Mouse (Mus musculus): Measurements from ENCODE around the gene Gm49416. TPM values are rescaled to one million over a fixed set of nuclear protein-coding genes. Genes with fewer than 3 reads are reported as not detected.

Gene Gm49416
- 4.9 and 10.5 TPM in 2 replicates for polyA plus RNA-seq (2021; fragmentation: Nextera tagmentation)
- long read RNA-seq, experiment 1 = 0 reads
- long read RNA-seq, experiment 2, partial matches to known transcripts = 0 of 3 reads
- long read RNA-seq, experiment 2, other reads (novel, unspliced or antisense) = 3 of 3 reads

DNA sequence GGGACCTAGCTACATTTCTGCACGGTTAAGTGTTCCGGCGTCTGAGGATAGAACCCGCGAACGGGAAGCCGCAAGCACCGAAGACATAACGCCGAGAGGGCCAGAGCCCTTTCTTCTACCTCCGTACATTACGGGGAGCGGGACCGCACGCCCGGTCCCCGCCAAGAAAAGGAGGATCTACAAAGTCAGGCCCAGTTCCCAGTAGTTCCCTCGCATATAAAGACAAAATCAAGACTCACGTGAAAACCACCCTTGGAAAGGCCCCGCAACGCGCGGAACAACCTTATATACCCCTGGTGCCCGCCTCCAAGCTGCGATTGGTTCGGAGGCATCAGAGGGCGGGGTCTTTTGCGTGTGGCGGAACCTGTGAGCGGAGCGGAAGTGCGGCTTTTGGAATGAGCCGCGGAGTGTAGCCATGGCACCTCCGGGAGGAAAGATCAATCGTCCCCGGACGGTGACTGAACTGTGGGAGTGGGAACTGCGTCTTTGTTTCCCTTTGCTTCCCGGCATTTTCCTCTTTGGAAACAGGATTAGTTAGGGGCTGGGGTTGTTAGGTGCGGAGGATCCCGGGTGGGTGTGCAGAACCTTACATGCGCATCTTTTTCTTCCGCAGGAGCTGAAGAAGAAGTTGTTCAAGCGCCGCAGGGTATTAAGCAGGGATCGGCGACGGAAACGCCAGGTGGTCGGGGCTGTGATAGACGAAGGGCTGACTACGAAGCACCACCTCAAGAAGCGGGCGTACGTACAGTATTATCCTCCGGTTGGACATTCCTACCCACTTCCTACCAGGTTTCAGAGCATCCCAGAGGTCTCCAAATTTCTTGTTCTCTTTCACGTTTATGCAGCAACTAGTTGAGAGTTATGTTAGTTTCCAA lies at the start of gene Gm49416, which contains the start of gene 1810009A15Rik:
Gene Gm49416, plus strand, starts transcription at position 416 of the 875 bp plus-strand sequence.
Gene 1810009A15Rik, plus strand, starts transcription at position 343 of the 875 bp plus-strand sequence.

DNA sequence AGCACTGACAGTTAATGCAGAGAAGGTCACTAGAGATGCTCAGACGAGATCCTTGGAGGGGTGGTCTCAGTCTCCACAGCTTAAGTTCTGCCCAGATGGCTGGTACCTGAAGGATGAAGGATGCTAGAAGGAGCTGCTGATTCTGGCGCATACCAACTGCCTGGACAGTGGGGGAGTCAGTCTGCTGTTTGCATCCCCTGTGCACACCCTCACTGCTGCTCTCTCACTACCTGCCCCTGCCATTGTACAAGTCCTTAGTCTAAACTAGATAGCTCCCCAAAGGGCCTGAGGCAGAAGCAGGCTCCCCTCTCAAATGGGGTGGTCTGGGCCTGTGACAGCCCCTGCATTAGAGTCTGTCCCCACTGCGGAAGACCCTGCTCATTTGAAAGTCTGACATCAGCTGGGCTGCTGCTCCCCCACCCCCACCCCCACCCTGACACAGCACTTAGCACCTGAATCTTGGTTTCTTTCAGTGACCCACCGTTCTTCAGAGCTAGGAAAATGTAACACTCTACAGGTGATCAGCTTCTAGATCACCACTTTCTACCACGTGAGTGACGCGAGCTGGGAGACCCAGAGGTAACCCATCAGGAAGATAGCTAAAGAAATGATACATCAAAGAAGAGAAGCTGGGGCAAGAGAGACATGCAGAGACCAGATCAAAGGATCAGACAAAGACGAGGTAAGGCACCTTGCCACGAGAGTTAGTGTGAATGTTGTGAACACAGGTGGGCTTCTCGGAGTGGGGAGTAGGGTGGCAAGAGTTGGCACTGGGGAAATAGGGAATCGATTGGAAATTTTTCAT lies 49.4 kb upstream of the Gm49416 start, which contains the start of gene Gng3:
Gene Gng3, minus strand, starts transcription at position 92 of the 805 bp plus-strand sequence.

DNA sequence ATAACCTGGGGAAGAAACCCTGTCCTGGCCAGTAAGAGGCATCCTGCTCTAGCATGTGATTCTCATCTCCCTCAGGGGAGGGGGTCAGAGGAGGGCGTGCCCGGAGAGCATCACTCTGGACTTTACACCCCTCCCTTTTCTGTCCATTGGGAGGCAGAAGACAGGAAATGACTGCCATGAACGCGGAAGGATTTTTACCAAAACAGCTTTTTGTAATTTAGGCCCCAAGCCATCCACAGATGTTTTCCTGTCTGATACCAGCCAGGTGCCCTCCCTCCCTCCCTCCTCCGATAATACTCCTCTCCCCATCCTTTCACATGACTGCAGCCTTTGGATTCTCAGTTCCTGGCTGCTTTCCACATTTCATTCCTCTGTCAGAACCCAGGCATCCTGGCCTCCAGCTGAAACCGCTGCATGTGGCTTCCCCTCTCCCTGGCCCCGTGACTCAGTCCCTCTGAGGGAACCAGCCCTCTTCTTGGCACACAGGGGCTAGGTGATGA lies 38.3 kb upstream of the Gm49416 start, which contains the start of gene Lrrn4cl:
Gene Lrrn4cl, plus strand, starts transcription at position 367 of the 500 bp plus-strand sequence.

DNA sequence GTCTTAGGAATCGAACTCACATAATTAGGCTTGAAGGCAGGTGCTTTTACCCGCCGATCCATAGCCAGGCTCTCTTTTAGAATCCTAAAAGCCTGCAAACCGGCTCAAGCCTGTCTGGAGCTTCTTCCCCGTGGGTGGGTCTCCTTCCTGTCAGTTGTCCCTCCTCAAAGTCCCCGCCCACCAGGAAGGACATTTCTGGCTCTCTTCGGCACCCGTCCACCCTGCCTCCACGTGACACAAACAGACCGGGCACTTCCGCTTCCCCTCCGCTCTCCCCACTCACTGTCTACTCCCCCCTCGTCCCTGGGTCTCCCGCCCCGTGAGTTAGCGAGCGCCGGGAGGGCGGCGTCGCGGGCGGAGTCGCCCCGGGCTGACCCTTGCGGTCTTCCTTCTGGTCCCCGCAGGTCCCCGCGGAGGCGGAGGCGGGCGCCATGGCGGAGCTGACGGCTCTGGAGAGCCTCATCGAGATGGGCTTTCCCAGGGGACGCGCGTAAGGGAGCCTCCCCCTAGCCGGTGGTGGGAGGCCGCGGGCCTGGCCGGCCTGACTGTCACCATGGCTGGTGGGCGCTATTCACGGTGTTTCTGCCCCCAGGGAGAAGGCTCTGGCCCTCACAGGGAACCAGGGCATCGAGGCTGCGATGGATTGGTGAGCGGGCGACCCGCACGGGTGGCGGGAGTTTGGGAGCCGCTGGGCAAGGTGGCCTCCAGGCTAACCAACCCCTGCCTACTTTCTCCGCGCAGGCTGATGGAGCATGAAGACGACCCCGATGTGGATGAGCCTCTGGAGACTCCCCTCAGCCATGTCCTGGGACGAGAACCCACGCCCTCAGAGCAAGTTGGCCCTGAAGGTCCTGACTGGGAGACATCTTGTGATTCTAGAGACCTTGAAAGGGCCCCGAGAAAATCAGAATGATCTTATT lies 17.2 kb upstream of the Gm49416 start, which contains the start of gene Ubxn1:
Gene Ubxn1, plus strand, starts transcription at position 230 of the 920 bp plus-strand sequence.

DNA sequence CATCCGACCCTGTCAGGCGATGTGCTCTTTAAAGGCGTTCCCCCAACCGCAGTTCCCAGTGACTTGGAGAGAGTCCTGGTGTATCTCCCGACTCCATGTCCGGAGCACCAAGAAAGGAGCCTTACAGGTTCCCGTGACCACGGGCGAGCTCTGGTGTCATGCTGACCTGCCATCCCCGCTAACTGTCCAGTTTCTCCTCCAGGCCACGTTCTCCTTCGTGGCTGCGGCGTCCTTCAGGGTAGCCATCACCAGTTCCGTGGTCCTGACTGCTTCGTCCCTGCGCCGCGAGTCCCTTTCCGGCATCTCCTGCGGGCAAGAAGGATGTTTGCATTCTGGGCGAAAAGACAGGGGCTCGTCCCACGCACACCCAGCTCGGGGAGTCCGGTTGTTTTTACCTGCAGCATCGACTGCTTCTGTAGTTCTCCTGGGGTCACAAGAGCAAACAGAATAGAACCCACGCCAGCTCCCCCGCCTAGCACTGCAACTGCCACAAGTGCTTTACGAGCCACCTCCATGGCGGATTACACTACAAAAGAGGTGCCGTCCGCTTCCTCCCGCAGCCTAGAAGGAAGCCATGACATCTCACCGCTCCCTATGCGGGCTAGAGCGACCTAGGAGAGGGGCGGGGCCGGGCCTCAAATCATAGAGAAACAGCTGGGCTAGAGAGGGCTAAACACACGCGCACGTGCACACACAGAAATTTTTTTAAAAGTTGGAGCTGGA lies 8.3 kb upstream of the Gm49416 start, which contains the start of gene Uqcc3:
Gene Uqcc3, minus strand, starts transcription at position 613 of the 723 bp plus-strand sequence.

DNA sequence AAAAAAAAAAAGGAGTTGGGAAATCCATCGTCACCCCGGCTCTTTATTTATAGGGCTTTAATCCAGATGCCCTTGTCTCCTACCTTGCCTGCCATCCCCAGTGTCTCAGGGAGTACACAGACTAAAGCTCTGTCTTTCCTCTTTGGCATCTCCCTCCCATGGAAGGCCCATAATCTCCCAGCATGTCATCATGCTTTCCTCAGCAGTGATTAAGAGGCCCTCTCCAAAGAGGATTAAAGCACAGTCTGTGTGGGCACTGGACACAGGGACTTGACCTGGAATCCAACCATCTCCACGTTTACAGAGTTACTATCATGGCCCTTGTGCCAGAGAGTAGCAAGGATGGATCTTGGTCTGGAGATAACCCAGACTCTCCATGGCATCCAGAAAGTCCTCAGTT lies 5.1 kb upstream of the Gm49416 start, which contains the start of the genes Lbhd1 and Gm49403:
Gene Lbhd1, plus strand, starts transcription at position 117 of the 400 bp plus-strand sequence.
Gene Gm49403, plus strand, starts transcription at position 315 of the 400 bp plus-strand sequence.

DNA sequence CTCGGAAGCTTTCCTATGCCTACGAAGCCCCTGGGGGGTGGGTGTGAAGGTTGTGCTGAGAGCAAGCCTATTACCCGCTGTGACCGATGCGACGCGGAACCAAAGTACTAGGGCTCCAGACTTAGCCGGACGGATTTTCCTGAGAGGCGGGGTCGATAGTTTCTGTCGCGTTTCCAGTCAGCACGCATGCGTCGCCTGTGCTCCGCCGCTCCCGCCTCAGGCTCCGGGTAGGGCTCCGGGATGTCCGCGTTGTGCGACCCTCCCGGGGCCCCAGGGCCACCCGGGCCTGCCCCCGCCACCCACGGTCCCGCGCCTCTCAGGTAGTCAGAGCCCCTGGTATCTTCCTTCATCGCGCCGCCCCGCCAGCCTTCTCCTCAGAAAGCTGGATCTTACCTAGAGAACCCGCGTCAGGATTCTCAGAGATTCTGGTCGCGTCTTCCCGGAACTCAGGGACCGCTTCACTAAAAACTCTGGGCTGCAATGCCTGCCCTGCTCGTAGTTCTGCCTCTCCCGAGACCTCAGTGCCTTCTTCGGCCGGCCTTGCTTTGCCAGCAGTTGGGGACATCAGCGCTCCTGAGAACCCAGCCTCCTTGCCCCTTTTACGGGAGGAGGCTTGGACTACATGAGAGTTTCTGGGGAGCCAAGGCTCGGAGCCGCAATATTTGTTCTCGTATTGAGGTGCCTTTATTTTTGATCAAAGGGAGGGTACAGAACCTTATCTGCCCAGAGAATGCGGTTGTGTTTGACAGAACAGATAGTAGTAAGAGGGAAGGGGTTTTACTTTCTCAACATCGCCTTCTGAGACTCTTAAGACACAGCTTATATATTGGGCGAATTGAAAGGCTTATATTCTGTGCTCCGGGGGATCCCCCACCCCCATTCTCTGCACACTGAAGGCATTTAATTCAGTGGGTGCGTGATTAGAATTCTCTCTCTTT lies 4.4 kb downstream of the Gm49416 start, which contains the start of gene Ints5:
Gene Ints5, plus strand, starts transcription at position 177 of the 938 bp plus-strand sequence.

DNA sequence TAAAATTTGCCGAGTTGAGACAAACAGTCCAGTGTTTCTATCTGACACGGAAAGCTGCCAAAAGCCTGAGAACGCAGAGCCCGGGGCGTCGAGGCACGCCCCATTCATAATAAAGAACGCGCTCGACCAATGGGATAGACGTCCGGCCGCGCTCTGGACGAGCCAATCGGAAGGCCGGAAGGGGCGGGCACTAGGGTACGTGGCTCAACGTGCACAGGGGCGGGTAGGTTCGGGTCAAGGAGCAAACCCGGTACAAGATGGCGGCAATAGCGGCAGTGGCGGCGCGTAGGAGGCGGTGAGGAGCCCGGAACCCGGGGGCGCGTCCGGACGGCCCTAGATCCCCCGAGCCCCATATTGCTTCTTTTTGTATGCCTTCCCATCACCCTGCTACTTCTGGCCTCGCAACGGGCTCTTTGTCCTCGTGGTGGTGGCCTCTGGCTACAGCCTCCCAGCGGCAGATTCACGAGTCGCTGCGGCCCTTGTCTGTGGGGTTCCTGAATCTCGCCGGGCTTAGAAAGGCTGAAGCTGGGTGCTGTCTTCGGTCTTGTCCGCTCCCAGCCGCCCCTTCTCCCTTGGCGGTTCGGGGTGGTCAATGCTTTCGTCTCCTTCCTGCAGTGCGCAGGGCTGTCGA lies 9.3 kb downstream of the Gm49416 start, which contains the start of gene Ganab:
Gene Ganab, plus strand, starts transcription at position 207 of the 631 bp plus-strand sequence.

DNA sequence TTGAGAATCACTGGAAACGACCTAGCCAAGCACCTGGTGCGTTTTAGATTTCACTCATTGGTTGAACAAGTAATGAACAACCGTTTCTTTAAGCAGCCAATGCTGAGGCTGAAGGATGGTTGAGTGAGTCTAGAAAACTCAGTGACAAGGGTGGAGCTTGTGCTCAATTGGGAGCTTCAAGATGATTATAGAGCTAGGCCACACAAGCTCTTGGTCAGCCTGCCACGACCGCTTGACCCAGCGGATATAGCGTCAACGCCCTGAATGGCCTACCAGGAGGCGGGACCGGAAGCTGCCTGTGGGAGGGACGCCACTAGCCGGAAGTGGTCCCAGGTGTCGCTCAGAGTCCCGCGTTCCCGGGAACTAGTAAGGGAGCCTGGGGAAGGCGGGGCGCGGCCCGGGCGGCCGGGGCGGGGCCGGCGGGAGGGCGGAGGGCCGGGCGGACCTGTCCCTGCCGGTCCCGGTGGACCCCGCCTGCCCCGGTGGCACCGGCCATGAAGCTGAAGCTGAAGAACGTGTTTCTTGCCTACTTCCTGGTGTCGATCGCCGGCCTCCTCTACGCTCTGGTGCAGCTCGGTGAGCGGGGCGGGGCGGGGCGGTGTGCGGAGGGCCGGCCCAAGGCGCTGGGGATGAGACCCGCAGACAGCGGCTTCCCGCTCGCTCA lies 31.5 kb downstream of the Gm49416 start, which contains the start of gene B3gat3:
Gene B3gat3, plus strand, starts transcription at position 302 of the 664 bp plus-strand sequence.

DNA sequence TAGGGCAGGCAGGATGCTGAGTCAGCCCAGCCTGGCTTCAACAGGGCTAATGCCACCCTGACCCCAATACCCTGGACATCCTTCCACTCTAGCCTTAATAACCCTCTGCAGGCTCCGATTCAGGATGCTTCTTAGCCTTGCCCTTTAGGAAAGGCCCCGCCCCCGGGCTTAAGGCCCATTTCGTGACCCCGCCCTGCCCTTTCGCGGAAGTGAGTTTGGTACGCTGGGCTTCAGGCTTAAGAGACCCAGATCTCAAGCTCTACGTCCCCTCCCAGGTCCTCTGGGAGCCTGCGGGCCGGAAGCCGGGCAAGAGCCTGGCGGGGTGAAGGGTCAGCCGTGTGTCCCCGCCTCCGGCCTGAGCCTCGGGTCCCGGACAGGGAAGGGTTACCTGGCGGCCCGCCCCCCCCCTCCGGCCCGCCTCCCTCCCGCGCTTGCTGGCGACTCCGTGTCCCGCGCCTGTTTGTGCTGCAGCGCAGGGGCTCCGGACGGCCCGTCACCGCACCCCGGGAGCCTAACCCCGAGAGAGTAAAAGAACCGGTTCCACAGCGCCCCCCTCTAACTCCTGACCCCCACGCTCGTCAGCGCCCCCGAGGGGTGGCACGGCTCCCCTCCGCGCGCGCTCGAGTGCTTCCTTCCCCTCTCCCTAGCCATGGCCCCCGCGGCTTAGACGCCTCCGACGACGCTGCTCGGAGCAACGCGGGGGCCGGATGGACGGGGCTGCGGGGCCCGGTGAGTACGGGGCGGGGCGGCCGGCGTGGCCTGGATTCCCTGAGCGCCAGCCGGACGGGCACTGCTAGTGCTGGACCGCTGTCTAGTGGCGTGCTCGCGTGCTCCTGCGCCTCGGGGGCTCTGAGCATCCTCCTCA lies 40.7 kb downstream of the Gm49416 start, which contains the start of the genes Rom1 and Eml3:
Gene Rom1, minus strand, starts transcription at position 133 of the 865 bp plus-strand sequence.
Gene Eml3, plus strand, starts transcription at position 329 of the 865 bp plus-strand sequence.

DNA sequence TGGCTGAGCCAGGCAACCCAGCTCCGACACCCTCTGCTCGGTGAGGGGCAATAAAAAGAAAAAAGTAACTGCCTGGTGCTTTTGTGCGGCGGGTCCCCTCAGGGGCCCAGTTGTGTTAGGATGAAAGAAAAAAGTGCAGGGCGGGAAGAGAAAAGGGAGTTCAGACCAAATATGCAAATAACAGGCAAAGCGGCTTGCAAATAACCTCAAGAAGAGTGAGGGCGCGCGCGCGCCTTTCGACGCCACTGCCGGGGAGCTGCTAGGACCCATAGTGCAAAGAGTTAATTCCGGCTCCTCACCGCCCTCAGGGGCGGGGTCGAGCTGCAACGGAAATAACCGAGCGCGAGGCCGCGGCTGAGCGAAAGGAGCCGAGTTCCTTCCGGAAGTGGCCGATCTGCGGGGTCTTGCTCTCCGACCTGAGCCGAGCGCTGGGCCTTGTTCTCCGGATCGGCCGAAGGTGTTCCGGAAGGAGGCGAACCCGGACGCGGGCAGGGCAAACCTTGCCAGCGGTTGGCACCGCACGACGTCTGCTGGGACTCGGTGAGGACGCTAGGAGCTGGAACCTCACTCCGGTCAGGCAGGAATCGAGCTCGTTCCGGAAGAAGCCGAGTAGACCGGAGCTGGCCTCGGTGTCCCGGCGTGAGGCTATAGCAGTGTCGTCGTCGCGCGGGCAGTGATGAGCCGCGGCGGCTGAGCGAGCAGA lies 52.9 kb downstream of the Gm49416 start, which contains the start of gene Mta2:
Gene Mta2, plus strand, starts transcription at position 361 of the 703 bp plus-strand sequence.

